Mouse (Mus musculus) ovary, adult 18-20 months (tissue): ENCODE data around the gene Ovol2.

ENCODE experiments used
- DNase-seq: peaks from one replicate; pipeline ENCODE4 v3.0.0; 2022; ENCODE audit warnings: low spot score, mixed read lengths

Gene Ovol2

GRCm38 (mm10) chr2:144267004-144267730 is 64.8 kb downstream of the Ovol2 start:
- DNase-seq, result no peak

- DNase-seq, result no peak
Observed at GRCm38 (mm10) chr2:144265916-144266683, 65.8 kb downstream of the Ovol2 start.

- no peak for DNase-seq
Observed at GRCm38 (mm10) chr2:144265120-144265488, 66.8 kb downstream of the Ovol2 start.

- no peak for DNase-seq
Observed at GRCm38 (mm10) chr2:144264398-144265119, 67.4 kb downstream of the Ovol2 start.

GRCm38 (mm10) chr2:144262837-144263236 is 69.1 kb downstream of the Ovol2 start:
- no peak for DNase-seq
